Comparison of ENCODE assay signal across 8 mouse cellular contexts in genomic region chr3:145614362-145615115, GRCm38 (mm10). TPM values are rescaled to one million over a fixed set of nuclear protein-coding genes. Genes with fewer than 3 reads are reported as not detected.
A peak's percentile ranks its signal among the peaks of the same experiment; 100 is the strongest.
DNase-seq lines count a peak whose midpoint lies in the region; ATAC-seq lines count a peak whose summit lies in the region.
"Had no signal": no experiment of that assay in that cellular context is flagged by ENCODE, and none has a peak within 500 bp of the region (broad histone marks: within the 10 kb centered on the region; RNA-seq: fewer than 3 reads in every experiment).

No protein-coding gene starts in this region.

- no peaks in the 10 kb centered on the region for H3K27me3 ChIP-seq in embryonic facial prominence, embryonic 12.5 days
- no peaks in the 10 kb centered on the region for H3K27me3 ChIP-seq in midbrain, embryonic 16.5 days (ENCODE audit: control insufficient read depth, insufficient read depth, low read depth, low read length)
- H3K27me3 ChIP-seq: megakaryocyte, embryonic 14.5 days had no signal

- H3K4me2 ChIP-seq in embryonic facial prominence, embryonic 12.5 days (replicated peaks), result peak overlapping the region; percentile 6; the same call in 1 of the 2 replicates
- H3K4me2 ChIP-seq in midbrain, embryonic 16.5 days (ENCODE audit: low read length), result peak overlapping the region; percentile 4

- H3K9me3 ChIP-seq in embryonic facial prominence, embryonic 12.5 days, result no peaks in the 10 kb centered on the region
- no peaks in the 10 kb centered on the region for H3K9me3 ChIP-seq in midbrain, embryonic 16.5 days (replicated peaks; ENCODE audit: control insufficient read depth, low read length, poor library complexity, severe bottlenecking)

- WGBS in embryonic facial prominence, embryonic 12.5 days, result 18% methylated on average over 17 of the region's 17 CpGs
- 14% methylated on average over 17 of the region's 17 CpGs for WGBS in midbrain, embryonic 16.5 days

- no peaks in the 10 kb centered on the region for H3K36me3 ChIP-seq in embryonic facial prominence, embryonic 12.5 days
- H3K36me3 ChIP-seq in midbrain, embryonic 16.5 days (ENCODE audit: control insufficient read depth, insufficient read depth, low read length), result no peaks in the 10 kb centered on the region; the same call in 1 of the 2 replicates

- H3K4me3 ChIP-seq in embryonic facial prominence, embryonic 12.5 days, result no peak overlapping the region
- no peak overlapping the region for H3K4me3 ChIP-seq in midbrain, embryonic 16.5 days (ENCODE audit: low read depth, low read length)
- H3K4me3 ChIP-seq: megakaryocyte, embryonic 14.5 days had no signal

- peak; percentile 10 for DNase-seq in brain, adult 2 months (ENCODE audit: low read depth, low spot score)
- peak; percentile 21 to 31 for DNase-seq in heart, postnatal 36 days
- DNase-seq in kidney, postnatal 4 days, result peak; percentile 68 to 78
- no peak for DNase-seq in spleen, adult 18-20 months
- no peak for DNase-seq in ovary, adult 18-20 months (ENCODE audit: low spot score)

- no peak for ATAC-seq in embryonic facial prominence, embryonic 12.5 days (ENCODE audit: insufficient number of reproducible peaks, insufficient read depth, low FRiP score, low TSS enrichment)
- peak; percentile 44; the same call in 1 of the 2 replicates for ATAC-seq in midbrain, embryonic 16.5 days

- intact Hi-C loops in heart, postnatal 36 days (cut with DNase I), result no loop called here

- peaks cover 18% of the 10 kb centered on the region for H3K4me1 ChIP-seq in embryonic facial prominence, embryonic 12.5 days
- H3K4me1 ChIP-seq in midbrain, embryonic 16.5 days (ENCODE audit: control insufficient read depth, insufficient read depth, low read length), result peaks cover 10% of the 10 kb centered on the region

- no peak overlapping the region for H3K9ac ChIP-seq in embryonic facial prominence, embryonic 12.5 days
- peak overlapping the region; percentile 35; the same call in 1 of the 2 replicates for H3K9ac ChIP-seq in midbrain, embryonic 16.5 days (ENCODE audit: low read depth, low read length)

- H3K27ac ChIP-seq in embryonic facial prominence, embryonic 12.5 days, result peak overlapping the region; percentile 43
- H3K27ac ChIP-seq in midbrain, embryonic 16.5 days (ENCODE audit: low read length), result 0 out of 2 replicates have a peak overlapping the region, but pooled peaks have one; percentile 13

RNA-seq across cellular contexts. Expression of gene Ccn1, which starts 35.2 kb away (rescaled TPM):
- 56.8 and 63.7 TPM in 2 replicates for polyA plus RNA-seq in embryonic facial prominence, embryonic 12.5 days (2016; fragmentation: Nextera tagmentation; extraction: Ambion mirVana)
- total RNA-seq in heart, postnatal 36 days (2021), result 10 to 100 TPM; 55.0 to 68.6 TPM
- 7.2 and 7.9 TPM in 2 replicates for polyA plus RNA-seq in midbrain, embryonic 16.5 days (2015; fragmentation: Nextera tagmentation; extraction: Ambion mirVana)

RNA-seq across cellular contexts. Expression of gene Znhit6, which starts 38.5 kb away (rescaled TPM):
- 48.1 and 53.1 TPM in 2 replicates for polyA plus RNA-seq in embryonic facial prominence, embryonic 12.5 days (2016; fragmentation: Nextera tagmentation; extraction: Ambion mirVana)
- 10 to 100 TPM; 11.8 to 13.3 TPM for total RNA-seq in heart, postnatal 36 days (2021)
- polyA plus RNA-seq in midbrain, embryonic 16.5 days (2015; fragmentation: Nextera tagmentation; extraction: Ambion mirVana), result 35.8 and 40.3 TPM in 2 replicates

Comparison
In these comparisons a context has a peak if more than half of its experiments do, and no peak if none do; other contexts are left out.
1. DNase-seq: peak in brain, adult 2 months (single experiment), heart, postnatal 36 days (2 of 2) and kidney, postnatal 4 days (2 of 2); none in spleen, adult 18-20 months (0 of 2) and ovary, adult 18-20 months (single experiment).